Comparison of ENCODE assay signal across 8 mouse cellular contexts in the genomic region with DNA sequence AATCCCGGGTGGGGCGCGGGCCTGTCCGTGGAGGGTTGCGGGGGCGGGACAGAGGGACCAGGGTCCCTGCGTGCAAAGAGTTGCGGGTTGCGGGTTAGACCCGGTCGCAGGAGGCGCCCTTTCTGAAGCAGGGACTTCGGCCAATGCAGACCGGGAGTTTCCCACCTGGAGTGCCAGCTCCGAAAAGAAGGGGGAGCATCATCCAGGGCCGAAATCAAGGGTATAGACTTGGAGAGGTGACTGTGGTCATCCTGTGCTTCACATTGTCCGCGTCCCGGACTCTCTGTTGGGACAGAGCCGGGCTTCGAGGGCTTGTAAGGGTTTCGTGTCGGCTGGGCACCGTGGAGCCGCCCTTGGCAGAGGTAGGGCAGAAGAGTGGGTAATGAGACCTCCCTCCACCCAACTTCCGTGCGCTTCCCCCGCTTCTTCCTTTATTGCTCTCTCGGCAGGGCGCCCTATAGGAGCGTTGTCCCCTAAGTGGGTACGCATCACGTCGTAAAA. TPM values are rescaled to one million over a fixed set of nuclear protein-coding genes. Genes with fewer than 3 reads are reported as not detected.
A peak's percentile ranks its signal among the peaks of the same experiment; 100 is the strongest.
DNase-seq lines count a peak whose midpoint lies in the region; ATAC-seq lines count a peak whose summit lies in the region.

No protein-coding gene starts in this region.

- H3K27me3 ChIP-seq in liver, embryonic 12.5 days (replicated peaks): no peaks in the 10 kb centered on the region

- DNase-seq in layer of hippocampus, adult 11-12 months (ENCODE audit: low spot score): peak; percentile 31
- no peak for DNase-seq in layer of hippocampus, adult 9-10 months (ENCODE audit: low spot score)
- DNase-seq in cerebellum, postnatal 36 days: peak; percentile 62 to 67
- peak; percentile 58 for DNase-seq in gastrocnemius, postnatal 14 days
- DNase-seq in kidney, adult 9 months: peak; percentile 56
- peak; percentile 67 for DNase-seq in naive thymus-derived CD4-positive, alpha-beta T cell, adult 2 months (ENCODE audit: low read depth)
- peak; percentile 13 for DNase-seq in telencephalon, adult 2 months (ENCODE audit: low read depth, low spot score)

- ATAC-seq in liver, embryonic 12.5 days: peak; percentile 67

- peaks cover 30% of the 10 kb centered on the region for H3K4me1 ChIP-seq in liver, embryonic 12.5 days

- H3K27ac ChIP-seq in liver, embryonic 12.5 days: peak overlapping the region; percentile 89

- H3K9me3 ChIP-seq in liver, embryonic 12.5 days (replicated peaks): no peaks in the 10 kb centered on the region

- H3K36me3 ChIP-seq in liver, embryonic 12.5 days: peaks cover 21% of the 10 kb centered on the region

- peak overlapping the region; percentile 89 for H3K9ac ChIP-seq in liver, embryonic 12.5 days

- WGBS in liver, embryonic 12.5 days (ENCODE audit: insufficient replicate concordance): under 1% methylated on average over 34 of the region's 34 CpGs

- intact Hi-C loops in gastrocnemius, postnatal 14 days (cut with DNase I; ENCODE audit: low total_unique reads): loop anchor here (10.0 kb wide), 1 partner anchor 95 kb away; no protein-coding TSS in a partner anchor

- H3K4me3 ChIP-seq in liver, embryonic 12.5 days: peak overlapping the region; percentile 91

- peak overlapping the region; percentile 86 for H3K4me2 ChIP-seq in liver, embryonic 12.5 days

RNA-seq across cellular contexts. Expression of a gene that starts 0.6 kb away (rescaled TPM):
- 1 to 10 TPM; 6.1 to 7.4 TPM for total RNA-seq in gastrocnemius, postnatal 14 days (2021)
- polyA plus RNA-seq in liver, embryonic 12.5 days (2016; fragmentation: Nextera tagmentation; extraction: Ambion mirVana): 7.1 and 7.4 TPM in 2 replicates

RNA-seq across cellular contexts. Expression of a gene that starts 0.8 kb away (rescaled TPM):
- total RNA-seq in gastrocnemius, postnatal 14 days (2021): 10 to 100 TPM; 14.9 to 15.6 TPM
- polyA plus RNA-seq in liver, embryonic 12.5 days (2016; fragmentation: Nextera tagmentation; extraction: Ambion mirVana): 17.4 and 18.3 TPM in 2 replicates

RNA-seq across cellular contexts. Expression of a gene that starts 19.3 kb away (rescaled TPM):
- 1 to 10 TPM; 4.0 to 4.3 TPM for total RNA-seq in gastrocnemius, postnatal 14 days (2021)
- 126 TPM in 2 replicates for polyA plus RNA-seq in liver, embryonic 12.5 days (2016; fragmentation: Nextera tagmentation; extraction: Ambion mirVana)
